Mouse (Mus musculus) erythroblast, adult 5-6 weeks (primary cell): ENCODE measurements around the gene Gns. TPM values are rescaled to one million over a fixed set of nuclear protein-coding genes. Genes with fewer than 3 reads are reported as not detected.

Source experiments
- ATAC-seq: replicated peaks from 2 replicates; pipeline ENCODE4 v1.8.0; 2016; ENCODE audit warnings: moderate number of reproducible peaks, mild to moderate bottlenecking, moderate TSS enrichment, inconsistent platforms; ENCODE audit not compliant: poor library complexity, low FRiP score, severe bottlenecking
- total RNA-seq, 2 experiments: library from RNA; stranded (forward) in 1 of 2; stranded (reverse) in 1 of 2; fragments of 150-400 nt in 1 of 2; fragments of 200-764, 138-1000 nt in 1 of 2; gene quantifications; 2 replicates each; pipeline versions ENCODE4 v1.2.3 to v1.2.4; 2015 to 2017; ENCODE audit warnings: low replicate concordance in 2 of 2

Gene Gns
- total RNA-seq, 2 experiments from 2014 or later: 9.6 to 11.6 TPM

DNA sequence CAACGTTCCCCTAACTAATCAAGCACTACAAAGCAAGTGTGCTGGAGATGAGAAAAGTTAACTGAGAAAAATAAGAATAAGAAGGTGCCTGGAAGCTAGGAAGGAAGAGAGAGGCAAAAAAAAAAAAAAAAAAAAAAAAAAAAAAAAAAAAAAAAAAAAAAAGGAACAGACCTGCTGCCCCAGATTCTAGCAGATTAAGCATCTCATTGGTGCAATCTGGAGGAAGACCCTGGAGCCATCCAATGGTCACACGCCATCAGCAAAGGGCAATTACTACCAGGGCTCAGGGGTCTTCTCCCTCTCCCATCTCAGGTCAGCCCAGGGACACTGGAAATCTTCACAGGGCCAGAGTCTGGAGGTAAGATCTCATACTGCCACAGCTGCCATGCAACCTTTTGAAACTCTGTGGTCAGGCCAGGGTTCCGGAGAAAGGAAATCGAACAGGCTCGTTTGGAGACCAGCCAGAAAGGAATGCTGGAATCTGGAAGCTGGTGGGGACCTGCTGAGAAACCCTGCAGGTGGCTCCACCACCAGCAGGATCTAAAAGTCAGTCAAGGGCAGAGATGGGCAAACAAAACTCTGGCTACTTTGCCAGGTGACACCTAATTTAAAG is 61.7 kb downstream of the Gns start:
- ATAC-seq: no peak

DNA sequence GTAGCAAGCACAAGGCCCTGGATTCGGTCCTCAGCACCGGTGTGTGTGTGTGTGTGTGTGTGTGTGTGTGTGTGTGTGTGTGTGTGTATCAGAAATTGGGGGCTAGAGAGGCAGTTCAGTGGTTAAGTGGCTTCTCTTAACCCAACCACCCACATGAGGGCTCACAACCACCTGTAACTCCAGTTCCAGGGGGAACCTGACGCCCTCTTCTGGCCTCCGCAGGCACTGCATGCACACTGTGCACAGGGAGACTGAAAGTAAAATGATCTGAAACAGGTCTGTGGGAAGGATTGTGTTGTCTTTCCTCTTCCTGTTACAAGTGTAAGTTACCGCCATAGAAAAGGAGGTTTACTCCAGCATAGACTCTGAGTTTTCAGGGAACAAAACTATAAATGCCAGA is 62.2 kb downstream of the Gns start:
- no peak for ATAC-seq

DNA sequence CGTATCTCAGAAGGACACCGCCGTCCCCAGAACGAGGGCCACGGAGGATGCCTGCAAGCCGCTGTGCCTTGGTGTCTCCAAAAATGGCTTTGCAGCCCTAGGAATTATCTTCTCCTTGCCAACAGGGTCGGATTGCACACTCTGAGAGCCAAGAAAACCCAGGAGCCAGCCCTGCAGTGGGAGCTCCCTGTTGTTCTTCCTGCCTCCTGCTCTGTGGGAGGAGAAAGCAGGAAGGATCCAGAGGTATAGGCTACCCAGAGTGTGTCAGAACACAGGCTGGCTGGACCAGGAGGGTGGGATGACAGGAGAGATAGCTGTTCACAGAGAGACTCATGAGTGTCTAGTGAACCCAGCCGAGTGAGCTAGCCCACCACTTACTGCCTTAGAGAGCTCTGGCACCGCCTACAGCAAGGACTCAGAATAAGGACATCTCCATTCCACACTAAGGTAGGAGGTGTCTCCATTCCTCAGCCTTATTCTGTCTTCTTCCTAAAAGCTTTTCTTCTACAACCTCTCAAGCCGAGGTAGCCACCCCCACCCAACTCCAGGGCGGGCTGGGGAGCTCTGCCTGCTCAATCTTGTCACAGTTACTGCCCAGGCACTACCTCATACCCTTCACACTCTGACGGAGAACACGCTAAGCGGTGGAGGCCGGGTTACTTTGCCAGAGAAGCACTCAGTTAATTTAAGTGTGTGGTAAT is 63.3 kb downstream of the Gns start:
- ATAC-seq: no peak

DNA sequence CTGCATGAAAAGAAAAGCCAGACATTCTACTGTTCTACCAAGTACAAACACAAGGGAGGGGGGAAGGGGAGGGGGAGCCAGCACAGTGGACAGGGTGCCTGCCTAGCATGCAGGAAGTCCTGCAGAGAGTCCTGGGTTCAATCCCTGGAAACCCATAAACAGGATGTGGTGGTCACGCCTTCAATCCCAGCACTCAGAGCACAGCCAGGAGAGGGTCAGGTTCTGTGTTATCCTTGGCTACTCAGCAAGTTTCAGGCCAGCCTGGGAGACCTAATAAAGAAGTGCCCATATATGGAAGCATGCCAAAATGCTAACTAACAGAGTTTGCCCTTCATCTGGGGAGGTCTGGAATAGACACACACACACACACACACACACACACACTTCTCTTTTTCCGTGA is 64.2 kb downstream of the Gns start:
- ATAC-seq: no peak

DNA sequence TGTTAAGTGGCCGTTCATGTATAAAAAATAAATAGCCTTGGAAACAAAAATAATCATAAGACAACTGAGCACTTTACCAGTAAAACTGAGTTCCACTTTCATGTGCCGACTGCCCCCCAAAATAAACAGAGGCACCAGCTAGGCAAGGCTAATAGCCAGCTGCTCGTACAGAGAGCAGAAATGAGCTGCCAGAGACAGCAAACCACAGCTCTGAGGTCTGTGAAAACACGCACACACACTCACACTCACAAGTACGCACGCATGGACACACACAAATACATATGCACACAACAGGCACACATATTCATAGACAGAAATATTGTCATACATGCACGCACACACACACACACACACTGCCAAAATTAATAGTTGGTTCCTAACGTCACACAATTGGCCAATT is 64.7 kb downstream of the Gns start:
- ATAC-seq: no peak

DNA sequence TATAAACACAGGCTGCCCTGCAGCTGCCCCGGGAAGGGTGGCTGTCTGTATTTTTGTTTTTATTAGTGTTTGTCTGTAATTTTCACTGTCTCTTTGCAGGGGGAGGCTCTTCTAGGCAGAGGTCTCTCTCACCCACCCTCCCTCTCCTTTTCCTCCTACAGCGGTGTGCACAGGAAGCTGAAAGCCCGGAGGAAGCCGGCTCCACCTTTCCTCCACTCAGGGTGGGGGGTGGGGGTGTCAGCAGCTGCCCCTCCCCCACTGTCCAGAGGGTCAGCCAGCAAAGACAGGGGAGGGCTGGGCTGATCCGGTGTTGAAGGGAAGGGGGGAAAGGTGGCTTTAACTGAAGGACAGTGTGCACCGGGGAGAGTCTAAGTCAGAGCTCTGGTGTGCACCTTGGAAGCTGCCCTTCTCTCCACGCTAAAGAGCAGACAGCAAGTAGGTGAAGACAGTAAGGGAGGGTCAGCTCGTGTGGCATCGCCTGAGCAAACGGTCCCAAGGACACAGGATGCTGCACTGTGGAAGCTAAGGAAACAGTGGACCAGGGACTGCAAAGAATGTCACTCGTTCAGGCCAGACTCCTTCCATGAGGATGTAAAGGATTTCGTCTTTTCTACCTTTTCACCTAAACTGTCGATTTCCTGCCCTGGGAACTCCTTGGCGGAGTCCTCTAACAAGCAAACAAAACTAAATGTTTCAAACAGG is 65.2 kb downstream of the Gns start:
- ATAC-seq: no peak

DNA sequence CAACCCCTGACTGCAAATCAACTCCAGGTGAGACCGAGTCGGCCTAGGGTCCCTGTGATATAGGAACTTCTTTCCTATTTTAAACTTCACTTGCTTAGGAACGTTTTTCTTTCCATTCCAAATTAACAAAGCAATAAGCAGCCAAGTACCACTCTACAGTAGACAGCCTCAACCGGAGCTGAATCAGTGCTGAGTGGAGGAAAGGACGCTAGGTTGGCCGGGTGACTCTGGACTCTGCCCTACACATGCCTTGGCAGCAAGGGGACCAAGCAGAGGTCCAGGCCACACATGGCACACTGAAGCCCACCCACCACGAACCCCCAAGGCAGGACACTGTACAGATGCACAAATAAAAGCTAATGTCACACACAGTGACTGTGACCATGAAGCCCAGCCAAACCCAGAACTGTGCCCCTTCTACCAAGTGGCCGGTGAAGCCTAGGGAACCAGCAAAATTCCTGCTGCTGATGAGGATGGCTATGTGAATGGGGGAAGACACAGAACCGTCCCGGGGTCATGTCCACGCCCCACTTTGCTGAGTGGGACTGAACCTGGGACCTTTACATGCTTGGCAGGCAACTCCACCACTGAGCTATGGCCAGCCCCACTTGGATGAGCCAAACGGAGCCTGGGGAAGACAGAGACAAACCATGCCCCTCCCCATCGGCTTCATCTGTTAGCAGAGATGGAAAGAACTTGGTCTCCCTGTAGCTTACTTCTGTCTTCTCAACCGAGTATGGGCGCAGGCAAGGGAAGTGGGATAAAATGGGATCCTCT is 66.1 kb downstream of the Gns start:
- no peak for ATAC-seq

DNA sequence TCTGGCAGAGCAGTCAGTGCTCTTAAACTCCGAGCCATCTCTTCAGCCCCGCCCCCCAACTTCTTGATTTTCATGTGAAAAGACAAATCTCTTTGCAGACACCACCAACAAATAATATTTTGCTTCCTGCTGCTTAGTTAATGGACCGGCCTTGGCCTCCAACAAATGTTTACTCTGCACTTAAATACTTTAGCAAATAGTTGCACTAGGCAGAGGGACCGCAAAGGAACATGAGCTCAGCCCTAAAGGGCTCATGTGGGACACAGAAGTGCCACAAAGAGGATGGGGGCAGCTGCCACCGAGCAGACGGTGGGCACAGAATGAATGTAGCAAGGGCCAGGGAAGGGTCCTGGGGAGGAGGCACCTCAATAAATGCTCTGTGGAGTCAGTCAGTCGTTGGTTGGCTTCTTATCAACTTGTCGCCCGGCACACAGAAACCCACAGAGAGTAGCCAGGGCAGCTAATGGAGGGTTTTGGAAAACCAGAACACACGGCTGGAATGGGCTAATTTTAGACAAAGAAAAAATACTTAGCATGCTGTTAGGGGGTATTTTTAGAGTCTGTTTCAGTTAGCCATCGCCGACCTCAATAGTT is 67.2 kb downstream of the Gns start:
- no peak for ATAC-seq

DNA sequence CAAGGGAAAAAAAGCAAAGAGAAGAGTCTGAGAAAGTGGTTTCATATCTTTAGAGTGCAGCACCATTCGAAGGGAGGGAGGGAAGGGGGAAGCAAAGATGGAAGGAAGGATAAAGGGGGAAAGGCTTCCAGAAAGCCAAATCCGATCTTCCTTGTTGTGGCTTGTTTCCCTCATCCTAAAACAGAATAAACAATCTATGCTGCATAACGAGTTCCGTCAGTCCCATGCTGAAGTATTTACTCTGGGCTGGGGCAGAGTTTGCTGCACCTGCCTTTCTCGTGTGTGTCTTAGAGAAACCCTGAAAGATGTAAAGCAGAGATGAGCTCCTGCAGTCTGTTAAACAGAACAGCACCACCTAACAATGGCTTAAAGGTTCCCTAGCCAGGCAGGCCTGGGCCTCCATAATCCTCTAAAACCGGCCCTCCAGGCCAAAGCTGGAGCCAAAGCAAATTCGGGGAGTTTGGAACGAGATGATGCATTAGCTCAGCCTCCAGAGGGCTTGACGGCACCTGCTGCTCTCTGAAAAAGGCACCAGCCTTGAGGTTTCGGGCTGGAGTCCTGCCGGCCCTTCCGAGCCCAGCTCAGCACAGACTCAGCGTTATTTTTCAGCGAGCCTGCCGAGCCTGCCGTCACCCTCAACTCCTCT is 67.9 kb downstream of the Gns start:
- no peak for ATAC-seq

DNA sequence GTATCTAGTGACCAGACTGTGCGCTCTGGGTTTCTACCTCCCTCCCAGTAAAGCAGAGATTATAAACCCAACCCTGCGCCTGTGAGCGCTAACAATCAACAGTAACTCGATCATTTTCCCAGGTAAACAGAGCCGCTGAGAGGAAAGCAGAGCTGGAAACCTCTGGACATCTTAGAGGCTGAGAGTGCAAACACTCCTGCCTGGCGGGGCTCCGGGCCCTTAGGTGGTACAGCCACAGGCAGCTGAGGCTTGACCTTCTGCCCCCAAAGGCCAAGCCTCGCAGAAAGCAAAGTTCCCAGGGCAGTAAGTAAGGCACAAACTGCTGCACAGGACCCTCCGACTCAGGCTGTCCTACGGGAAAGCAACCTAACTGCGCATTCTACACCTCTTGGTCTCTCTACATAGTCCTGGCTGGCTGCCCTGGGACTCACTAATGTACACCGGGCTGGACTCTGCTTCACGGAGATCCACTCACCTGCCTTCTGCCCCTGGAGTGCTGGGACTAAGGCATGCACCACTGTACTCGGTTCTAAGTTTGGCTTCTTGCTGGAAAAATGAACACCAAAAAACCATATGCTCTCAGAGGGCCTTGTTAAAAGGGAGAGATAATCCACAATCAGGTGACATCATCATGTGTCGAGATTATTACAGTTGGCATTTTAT is 69.7 kb downstream of the Gns start:
- ATAC-seq: no peak

DNA sequence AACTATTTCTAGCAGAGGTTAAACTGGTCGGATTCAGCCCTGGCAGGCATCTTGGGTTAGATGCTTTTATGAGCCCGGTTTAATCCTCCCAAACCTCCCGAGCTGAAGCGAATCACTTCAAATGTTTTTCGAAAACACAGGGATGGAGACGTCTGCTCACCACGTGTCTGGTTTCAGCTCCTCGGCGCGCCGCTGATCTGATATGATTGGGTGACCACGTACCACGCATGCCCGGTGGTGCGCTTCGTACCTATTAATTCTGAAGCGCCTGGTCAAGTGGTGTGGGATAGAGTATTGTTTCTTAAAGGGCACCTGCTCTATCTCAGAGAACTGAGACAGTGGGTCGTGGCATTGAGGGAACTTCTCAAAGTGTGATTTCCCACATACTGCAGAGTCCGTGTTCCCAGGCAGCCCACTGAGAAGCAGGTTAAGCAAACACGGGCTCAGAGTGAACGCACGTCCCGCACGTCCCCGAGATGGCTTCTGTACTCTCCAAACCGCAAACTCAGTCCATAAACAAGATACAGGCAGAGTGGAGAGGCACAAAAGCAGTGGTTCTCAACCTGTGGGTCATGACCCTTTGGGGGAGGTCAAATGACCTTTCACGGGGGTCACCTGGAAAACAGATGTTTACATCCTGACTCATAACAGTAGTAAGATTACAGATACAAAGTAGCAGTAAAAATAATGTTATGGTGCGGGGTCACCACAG is 70.8 kb downstream of the Gns start:
- ATAC-seq: no peak

DNA sequence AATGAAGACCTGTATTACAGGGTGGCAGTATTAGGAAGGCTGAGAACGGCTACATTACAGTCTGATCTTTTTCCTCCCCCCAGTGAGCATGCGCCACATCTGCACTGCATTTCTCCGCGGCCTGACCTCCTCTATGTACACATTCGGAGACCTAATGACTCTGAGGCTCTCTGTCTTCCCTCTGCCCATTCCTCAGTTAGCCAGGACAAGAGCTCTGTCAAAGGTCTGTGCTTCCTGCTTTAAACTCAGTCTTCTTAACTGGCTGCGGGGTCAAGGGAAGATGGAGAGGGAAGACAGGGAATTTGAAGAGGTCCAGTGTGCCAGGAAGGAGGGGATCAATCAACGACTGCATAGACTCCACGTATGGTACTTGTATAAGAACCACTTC is 71.4 kb downstream of the Gns start:
- no peak for ATAC-seq

DNA sequence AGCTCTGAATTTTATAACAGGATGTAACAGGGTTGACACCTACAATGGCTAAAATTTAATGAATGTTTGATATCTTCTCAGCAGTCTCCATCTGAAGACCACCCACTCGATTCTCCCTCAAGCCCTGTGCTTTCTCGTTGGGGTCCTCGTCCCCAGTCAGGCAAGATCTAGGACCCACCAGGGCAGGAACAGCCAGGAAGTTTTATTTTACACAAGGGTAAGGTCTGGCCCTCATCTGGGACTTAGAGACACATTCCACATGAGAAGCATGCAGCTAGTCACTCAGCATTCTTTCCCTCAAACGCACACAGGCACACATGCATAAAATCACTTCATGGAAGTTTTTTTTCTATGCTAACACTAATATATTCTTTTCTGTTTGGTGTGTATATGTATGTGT is 71.8 kb downstream of the Gns start:
- no peak for ATAC-seq

DNA sequence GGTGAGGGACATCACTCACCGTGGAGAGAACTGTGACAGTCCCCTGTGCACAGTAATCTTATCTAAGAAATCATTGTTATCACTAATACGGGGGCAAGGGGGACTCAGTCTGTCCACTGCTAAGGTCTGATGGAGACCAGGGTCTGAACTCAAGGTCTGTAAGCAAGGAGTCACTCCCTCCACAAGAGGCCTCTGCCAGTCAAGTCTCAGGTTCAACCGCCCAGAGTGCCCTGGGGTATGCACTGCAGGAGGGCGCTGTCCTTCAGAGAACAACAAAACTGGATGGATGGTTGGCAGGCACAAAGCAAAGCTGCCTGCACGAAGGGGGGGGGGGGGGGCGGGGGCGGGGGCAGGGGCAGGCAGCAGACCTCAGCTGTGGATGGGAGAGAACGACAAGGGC is 73.2 kb downstream of the Gns start:
- no peak for ATAC-seq

DNA sequence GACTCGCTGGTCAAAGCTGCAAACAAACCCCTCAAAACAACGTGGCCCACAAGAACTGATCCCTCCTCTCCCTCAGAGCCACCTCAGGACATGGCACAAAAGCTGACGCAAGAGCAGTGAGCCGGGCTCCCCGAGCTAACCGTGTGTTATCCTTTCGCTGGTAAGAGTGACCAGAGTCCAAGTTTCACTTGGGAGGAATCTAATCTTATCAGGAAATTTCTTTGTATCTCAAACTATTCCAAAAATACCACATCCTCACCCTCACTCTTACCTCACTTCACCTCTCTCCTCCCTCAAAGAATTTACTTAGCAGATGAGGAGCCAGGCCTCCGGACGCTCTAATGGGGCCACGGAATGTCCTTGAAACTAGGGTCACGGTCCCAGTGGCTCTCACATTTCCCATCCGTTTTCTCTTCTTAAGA is 74.4 kb downstream of the Gns start:
- no peak for ATAC-seq

DNA sequence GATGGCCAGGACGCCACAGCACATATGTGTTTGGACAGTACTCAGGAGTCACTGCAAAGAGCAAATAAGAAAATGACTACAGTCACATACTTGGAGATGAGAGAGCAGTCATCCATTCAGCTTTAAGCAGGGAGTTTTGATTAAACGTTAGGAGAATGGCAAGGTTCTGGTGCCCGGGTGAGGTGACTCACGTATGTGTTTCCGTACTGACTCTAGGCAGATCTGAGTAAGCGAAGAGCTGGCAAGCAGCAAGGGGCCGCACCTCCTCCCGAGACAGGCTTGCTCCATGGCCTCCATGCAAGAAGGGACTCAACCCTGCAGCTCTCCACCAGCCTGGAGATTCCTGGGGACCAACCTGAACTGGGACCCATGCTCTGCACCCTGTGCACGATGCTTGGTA is 78.9 kb downstream of the Gns start:
- ATAC-seq: 0 out of 2 replicates have a peak, but pooled peaks have one; percentile 19

DNA sequence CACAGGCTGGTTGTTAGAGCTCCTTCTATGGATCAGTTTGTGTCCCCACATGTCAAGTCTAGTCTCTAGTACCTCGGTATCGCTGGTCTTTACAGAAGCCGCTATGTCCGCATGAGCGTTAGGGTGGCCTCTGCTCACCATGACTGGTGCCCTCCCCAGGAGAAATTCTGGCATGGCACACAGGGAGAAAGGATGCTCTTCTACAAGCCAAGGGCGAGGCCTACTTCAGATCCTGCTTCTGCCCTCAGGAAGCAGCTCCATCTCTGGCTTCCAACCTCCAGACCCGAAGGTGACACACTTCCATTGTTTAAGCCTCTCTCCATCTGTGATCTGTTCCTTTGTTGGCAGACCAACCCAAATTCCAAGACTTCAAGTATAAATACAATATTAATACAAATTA is 79.3 kb downstream of the Gns start:
- ATAC-seq: no peak

DNA sequence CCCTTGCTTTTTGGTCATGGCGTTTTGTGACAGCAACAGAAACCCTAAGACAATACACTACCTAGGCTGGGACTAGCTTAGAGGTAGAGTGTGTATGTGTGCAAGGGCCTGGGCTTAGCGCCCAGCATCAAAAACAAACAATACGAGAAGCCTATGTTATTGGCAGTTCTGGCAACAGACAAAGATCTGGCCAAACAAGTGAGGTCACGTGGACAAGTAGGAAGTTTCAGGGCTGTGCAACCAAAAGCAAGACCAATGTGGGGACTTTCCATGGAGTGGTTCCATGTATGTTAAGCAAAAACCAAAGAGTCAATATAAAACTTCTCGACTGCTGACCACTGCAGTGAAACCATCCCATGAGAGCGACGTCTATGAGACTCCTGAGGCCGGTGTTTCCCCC is 80.9 kb downstream of the Gns start:
- no peak for ATAC-seq
